Mouse (Mus musculus): ENCODE data around the gene Psen2. TPM values are rescaled to one million over a fixed set of nuclear protein-coding genes. Genes with fewer than 3 reads are reported as not detected.
A peak's percentile ranks its signal among the peaks of the same experiment; 100 is the strongest.

Gene Psen2
- polyA plus RNA-seq, 1 experiment from 2014 or later = 7.9 TPM

DNA sequence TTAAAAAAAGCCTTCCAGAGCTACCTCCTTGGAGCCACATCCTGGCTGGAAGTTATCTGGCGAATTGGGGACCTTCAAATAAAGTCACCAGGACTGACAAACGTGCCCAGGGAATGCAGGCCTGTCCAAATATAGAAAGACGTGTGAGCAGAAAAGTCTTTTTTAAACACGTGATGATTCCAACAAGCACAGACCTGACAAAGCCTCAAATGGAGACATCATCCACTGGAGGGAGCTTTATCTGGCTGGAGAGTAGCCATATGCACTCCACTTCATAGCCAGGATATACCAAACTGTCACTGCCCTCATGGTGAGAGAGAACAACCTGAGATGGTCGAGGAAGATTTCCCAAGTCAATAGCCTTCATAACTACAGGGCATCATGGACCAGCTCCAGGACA, 77.4 kb downstream of the Psen2 start:
- Histone ChIP-seq H3K4me3 (ENCODE audit: low read depth, low read length) (no peak overlapping the region), H3K36me3 (ENCODE audit: insufficient read depth) (no peaks in the 10 kb centered on the region), H3K27me3 (ENCODE audit: insufficient read depth, low read length) (no peaks in the 10 kb centered on the region), H3K4me2 (no peak overlapping the region), H3K9me3 (ENCODE audit: low read depth, low read length) (no peaks in the 10 kb centered on the region), H3K9ac (no peak overlapping the region), H3K4me1 (ENCODE audit: insufficient read depth) (no peaks in the 10 kb centered on the region), H3K27ac (ENCODE audit: low read depth) (no peak overlapping the region)
- DNase-seq = no peak
- TF ChIP-seq CTCF (IDR thresholded peaks at IDR 0.05; ENCODE audit: low read depth) = no peak
- WGBS = 42% methylated on average over 5 of the region's 5 CpGs
- no peak for ATAC-seq (ENCODE audit: insufficient read depth)

DNA sequence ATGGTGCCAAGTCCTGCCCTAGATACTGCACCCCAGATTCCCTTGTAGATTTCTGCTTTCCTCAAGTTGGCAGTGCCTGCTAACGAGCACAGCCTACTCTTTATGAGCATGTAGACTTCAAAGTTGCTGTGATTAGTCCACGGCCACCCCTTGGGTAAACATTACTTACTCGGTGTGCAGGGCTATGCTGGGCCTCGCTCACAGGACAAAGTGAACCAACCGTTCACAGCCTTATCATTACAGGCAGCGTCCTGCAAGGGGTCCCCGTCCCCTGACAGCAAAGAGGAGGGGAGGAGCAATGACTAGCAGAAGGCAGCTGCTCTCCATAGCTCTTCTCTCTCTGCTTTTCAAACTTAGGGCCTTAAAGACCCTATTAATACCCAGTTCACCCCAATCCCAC, 78.5 kb downstream of the Psen2 start:
- Histone ChIP-seq H3K27me3 (ENCODE audit: insufficient read depth, low read length) (no peaks in the 10 kb centered on the region), H3K9ac (no peak overlapping the region), H3K9me3 (ENCODE audit: low read depth, low read length) (no peaks in the 10 kb centered on the region), H3K4me2 (no peak overlapping the region), H3K27ac (ENCODE audit: low read depth) (no peak overlapping the region), H3K36me3 (ENCODE audit: insufficient read depth) (no peaks in the 10 kb centered on the region), H3K4me3 (ENCODE audit: low read depth, low read length) (no peak overlapping the region), H3K4me1 (ENCODE audit: insufficient read depth) (no peaks in the 10 kb centered on the region)
- DNase-seq (no peak), ATAC-seq (ENCODE audit: insufficient read depth) (no peak)
- no peak for TF ChIP-seq CTCF (IDR thresholded peaks at IDR 0.05; ENCODE audit: low read depth)
- 26% methylated on average over 7 of the region's 7 CpGs for WGBS

DNA sequence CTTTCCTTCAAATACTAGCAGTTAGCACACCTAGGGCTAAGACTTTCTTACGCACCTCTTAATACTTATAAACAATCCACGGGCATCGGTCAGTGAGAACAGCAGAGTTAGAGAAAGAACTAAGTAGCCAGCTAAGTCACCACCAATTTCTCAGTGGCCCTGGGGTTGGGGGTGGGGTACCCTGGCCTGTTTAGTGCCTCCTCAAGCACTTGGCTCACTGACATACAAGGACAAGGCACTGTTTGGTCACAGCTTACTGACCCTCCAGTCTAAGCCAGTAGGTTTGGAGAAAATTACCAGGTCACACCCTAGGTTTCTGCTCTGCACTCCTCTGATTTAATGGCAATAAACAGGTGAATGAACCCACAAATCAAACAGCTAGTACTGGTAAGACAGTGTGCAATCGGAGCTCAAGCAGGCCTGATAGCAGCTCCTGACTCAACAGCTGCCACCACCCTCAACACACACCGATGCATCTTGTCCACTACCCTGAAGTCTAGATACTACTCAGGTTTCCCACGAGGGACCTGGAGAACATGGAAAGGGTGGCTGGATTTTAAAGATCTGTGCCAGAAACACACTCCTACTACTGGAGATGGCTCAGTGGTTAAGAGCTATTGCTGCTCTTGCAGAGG, 79.6 kb downstream of the Psen2 start:
- no peaks in the 10 kb centered on the region for H3K27me3 ChIP-seq (ENCODE audit: insufficient read depth, low read length)

GRCm38 (mm10) chr1:180182731-180183130, 80.5 kb downstream of the Psen2 start:
- Histone ChIP-seq H3K4me1 (ENCODE audit: insufficient read depth) (no peaks in the 10 kb centered on the region), H3K9me3 (ENCODE audit: low read depth, low read length) (no peaks in the 10 kb centered on the region), H3K27ac (ENCODE audit: low read depth) (no peak overlapping the region), H3K4me3 (ENCODE audit: low read depth, low read length) (no peak overlapping the region), H3K4me2 (no peak overlapping the region), H3K27me3 (ENCODE audit: insufficient read depth, low read length) (no peaks in the 10 kb centered on the region), H3K9ac (no peak overlapping the region), H3K36me3 (ENCODE audit: insufficient read depth) (no peaks in the 10 kb centered on the region)
- ATAC-seq (ENCODE audit: insufficient read depth) (no peak), DNase-seq (no peak)
- 62% methylated on average over 3 of the region's 3 CpGs for WGBS
- no peak for TF ChIP-seq CTCF (IDR thresholded peaks at IDR 0.05; ENCODE audit: low read depth)

More for the DNA sequence above, 79.6 kb downstream of the Psen2 start:
- Histone ChIP-seq H3K36me3 (ENCODE audit: insufficient read depth) (no peaks in the 10 kb centered on the region), H3K4me1 (ENCODE audit: insufficient read depth) (no peaks in the 10 kb centered on the region), H3K9me3 (ENCODE audit: low read depth, low read length) (no peaks in the 10 kb centered on the region), H3K4me3 (ENCODE audit: low read depth, low read length) (no peak overlapping the region), H3K27ac (ENCODE audit: low read depth) (no peak overlapping the region), H3K9ac (no peak overlapping the region), H3K4me2 (no peak overlapping the region)
- TF ChIP-seq CTCF (IDR thresholded peaks at IDR 0.05; ENCODE audit: low read depth) = no peak
- ATAC-seq (ENCODE audit: insufficient read depth) = no peak
- no peak for DNase-seq
- 77% methylated on average over 6 of the region's 6 CpGs for WGBS

DNA sequence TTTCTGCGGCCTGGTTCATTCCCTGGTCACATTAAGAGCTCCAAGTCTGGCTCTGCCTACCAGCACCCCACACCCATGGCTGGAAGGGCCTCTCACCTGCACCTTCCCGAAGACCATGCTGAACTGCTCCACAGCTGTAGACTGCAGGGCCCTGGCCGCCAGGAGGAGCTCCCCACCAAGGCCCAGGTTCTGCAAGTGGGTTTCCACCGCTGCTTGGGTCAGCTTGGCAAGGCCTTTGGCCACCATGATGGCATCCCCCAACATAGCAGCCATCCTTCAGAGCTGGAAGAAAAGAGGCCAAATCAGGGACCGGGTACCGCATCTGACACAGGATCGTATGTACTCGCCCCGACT, 81.3 kb downstream of the Psen2 start:
- DNase-seq = no peak
- Histone ChIP-seq H3K27ac (ENCODE audit: low read depth) (no peak overlapping the region), H3K36me3 (ENCODE audit: insufficient read depth) (no peaks in the 10 kb centered on the region), H3K4me2 (no peak overlapping the region), H3K9me3 (ENCODE audit: low read depth, low read length) (no peaks in the 10 kb centered on the region), H3K4me3 (ENCODE audit: low read depth, low read length) (no peak overlapping the region), H3K9ac (no peak overlapping the region), H3K4me1 (ENCODE audit: insufficient read depth) (no peaks in the 10 kb centered on the region), H3K27me3 (ENCODE audit: insufficient read depth, low read length) (no peaks in the 10 kb centered on the region)
- TF ChIP-seq CTCF (IDR thresholded peaks at IDR 0.05; ENCODE audit: low read depth) = peak; percentile 30; the same call in 1 of the 2 replicates
- 76% methylated on average over 9 of the region's 9 CpGs for WGBS
- ATAC-seq (ENCODE audit: insufficient read depth) = no peak

- H3K9ac ChIP-seq = no peak overlapping the region
- no peak overlapping the region for H3K4me3 ChIP-seq (ENCODE audit: low read depth, low read length)
- H3K36me3 ChIP-seq (ENCODE audit: insufficient read depth) = no peaks in the 10 kb centered on the region
- no peaks in the 10 kb centered on the region for H3K4me1 ChIP-seq (ENCODE audit: insufficient read depth)
- 83% methylated on average over 7 of the region's 7 CpGs for WGBS
- no peak overlapping the region for H3K27ac ChIP-seq (ENCODE audit: low read depth)
- no peaks in the 10 kb centered on the region for H3K9me3 ChIP-seq (ENCODE audit: low read depth, low read length)
- H3K4me2 ChIP-seq = no peak overlapping the region
- H3K27me3 ChIP-seq (ENCODE audit: insufficient read depth, low read length) = no peaks in the 10 kb centered on the region
- ATAC-seq (ENCODE audit: insufficient read depth) (no peak), DNase-seq (no peak)
- no peak for TF ChIP-seq CTCF (IDR thresholded peaks at IDR 0.05; ENCODE audit: low read depth)
These were observed 81.8 kb downstream of the Psen2 start for GRCm38 (mm10) chr1:180181304-180181965.

GRCm38 (mm10) chr1:180179840-180180239, 83.4 kb downstream of the Psen2 start:
- H3K27ac ChIP-seq (ENCODE audit: low read depth) = no peak overlapping the region
- H3K4me2 ChIP-seq = no peak overlapping the region
- H3K9ac ChIP-seq = no peak overlapping the region
- WGBS = 93% methylated on average over 2 of the region's 2 CpGs
- no peaks in the 10 kb centered on the region for H3K4me1 ChIP-seq (ENCODE audit: insufficient read depth)
- H3K36me3 ChIP-seq (ENCODE audit: insufficient read depth) = no peaks in the 10 kb centered on the region
- no peak for TF ChIP-seq CTCF (IDR thresholded peaks at IDR 0.05; ENCODE audit: low read depth)
- no peaks in the 10 kb centered on the region for H3K9me3 ChIP-seq (ENCODE audit: low read depth, low read length)
- DNase-seq = no peak
- ATAC-seq (ENCODE audit: insufficient read depth) = no peak
- H3K4me3 ChIP-seq (ENCODE audit: low read depth, low read length) = no peak overlapping the region
- H3K27me3 ChIP-seq (ENCODE audit: insufficient read depth, low read length) = no peaks in the 10 kb centered on the region

Measured in lung, embryonic 14.5 days (tissue).